Mouse (Mus musculus) hindbrain, embryonic 15.5 days (tissue): Measurements from ENCODE around the gene Sh3d21. TPM values are rescaled to one million over a fixed set of nuclear protein-coding genes. Genes with fewer than 3 reads are reported as not detected.

Source experiments
- ATAC-seq: fragments of 200-750 bp; cut with Nextera tagmentation; 2 replicates; pipeline ENCODE4 v1.8.0; 2017; ENCODE audit warnings: low read depth, moderate number of reproducible peaks, moderate TSS enrichment; ENCODE audit not compliant: low FRiP score
- H3K27ac ChIP-seq: fragments of 300-500 bp; sonication (generic); replicated peaks from 2 replicates; pipeline ENCODE4 v1.5.1; 2015; ENCODE audit warnings: mild to moderate bottlenecking, inconsistent platforms
- H3K27me3 ChIP-seq: fragments of 300-500 bp; sonication (generic); 2 replicates; pipeline ENCODE4 v1.6.1; 2015; ENCODE audit warnings: control low read depth, inconsistent platforms
- H3K36me3 ChIP-seq: fragments of 300-500 bp; sonication (generic); 2 replicates; pipeline ENCODE4 v1.6.1; 2015; ENCODE audit warnings: control low read depth, inconsistent platforms
- H3K4me1 ChIP-seq: fragments of 300-500 bp; sonication (generic); replicated peaks from 2 replicates; pipeline ENCODE4 v1.6.1; 2015; ENCODE audit warnings: control low read depth, inconsistent platforms
- H3K4me2 ChIP-seq: fragments of 300-500 bp; sonication (generic); 2 replicates; pipeline ENCODE4 v1.6.1; 2015; ENCODE audit warnings: moderate library complexity, mild to moderate bottlenecking, inconsistent platforms
- H3K4me3 ChIP-seq: fragments of 300-500 bp; sonication (generic); 2 replicates; pipeline ENCODE4 v1.5.1; 2015; ENCODE audit warnings: mild to moderate bottlenecking, inconsistent platforms
- H3K9ac ChIP-seq: fragments of 300-500 bp; sonication (generic); 2 replicates; pipeline ENCODE4 v1.6.1; 2015; ENCODE audit warnings: inconsistent platforms
- H3K9me3 ChIP-seq: fragments of 300-500 bp; sonication (generic); 2 replicates; pipeline ENCODE4 v1.6.1; 2016; ENCODE audit warnings: control low read depth, inconsistent platforms
- WGBS: fragments of 180-500 bp; shearing (Covaris S2); methylation state at CpG from one replicate; pipeline ENCODE4 v1.1.7; 2015; 5-methylcytosine and 5-hydroxymethylcytosine counted together
- polyA plus RNA-seq: library from polyadenylated mRNA; unstranded; fragments of >200 nt; fragmentation: Nextera tagmentation; extraction: Ambion mirVana; gene quantifications from 2 replicates; pipeline ENCODE4 v1.2.1, GENCODE M21; 2015

Sh3d21 gene
- polyA plus RNA-seq, 1 experiment from 2014 or later = 2.0 TPM

DNA sequence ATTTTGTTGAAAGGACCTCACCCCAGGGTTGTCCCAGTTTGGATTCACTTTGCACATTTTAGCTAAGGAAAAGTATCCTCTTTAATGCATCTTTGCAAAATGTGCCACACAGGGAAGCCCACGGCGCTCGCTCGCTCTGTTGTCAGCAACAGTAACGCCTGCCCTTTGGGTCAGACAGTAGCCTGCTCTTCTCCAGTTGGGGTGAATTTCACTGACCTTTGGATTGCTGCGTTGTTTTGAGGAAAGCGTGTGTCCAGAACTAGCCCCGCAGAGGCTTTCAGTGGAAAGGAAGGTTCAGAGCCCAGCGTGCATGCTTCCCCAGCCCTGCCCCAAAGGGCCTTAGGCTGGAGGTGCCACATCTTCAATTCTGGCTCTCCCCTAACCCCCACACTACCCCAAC lies 47.9 kb downstream of the Sh3d21 start:
- Histone ChIP-seq H3K36me3 (no peaks in the 10 kb centered on the region), H3K9me3 (no peaks in the 10 kb centered on the region), H3K27ac (no peak overlapping the region), H3K27me3 (no peaks in the 10 kb centered on the region), H3K4me2 (no peak overlapping the region), H3K4me3 (no peak overlapping the region), H3K4me1 (peaks cover 53% of the 10 kb centered on the region), H3K9ac (no peak overlapping the region)
- 82% methylated on average over 9 of the region's 9 CpGs for WGBS
- no peak for ATAC-seq

DNA sequence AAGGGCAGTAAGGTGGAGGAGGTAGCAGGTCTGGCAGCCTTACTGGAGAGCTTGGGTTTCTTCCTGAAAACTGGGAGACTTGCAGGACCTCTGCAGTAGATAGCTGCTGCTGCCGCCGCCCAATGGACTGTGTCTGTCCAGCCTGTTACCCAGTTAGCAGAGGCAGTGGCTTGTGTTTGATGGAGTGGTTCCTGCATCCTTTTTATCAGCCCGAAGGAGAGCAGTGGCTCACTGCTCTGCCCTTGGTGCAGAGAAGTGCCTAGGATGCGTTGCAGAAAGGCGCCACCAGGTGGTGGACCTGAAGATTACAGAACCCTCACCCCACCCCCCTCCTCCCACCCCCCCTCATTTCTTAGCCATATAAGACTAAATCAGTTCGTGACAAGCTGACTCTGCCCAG lies 49.3 kb downstream of the Sh3d21 start:
- peaks cover 64% of the 10 kb centered on the region for H3K4me1 ChIP-seq
- 21% methylated on average over 6 of the region's 6 CpGs for WGBS
- no peaks in the 10 kb centered on the region for H3K36me3 ChIP-seq
- H3K27ac ChIP-seq = no peak overlapping the region
- H3K27me3 ChIP-seq = no peaks in the 10 kb centered on the region
- no peak overlapping the region for H3K4me2 ChIP-seq
- H3K4me3 ChIP-seq = no peak overlapping the region
- no peaks in the 10 kb centered on the region for H3K9me3 ChIP-seq
- no peak overlapping the region for H3K9ac ChIP-seq
- no peak for ATAC-seq

DNA sequence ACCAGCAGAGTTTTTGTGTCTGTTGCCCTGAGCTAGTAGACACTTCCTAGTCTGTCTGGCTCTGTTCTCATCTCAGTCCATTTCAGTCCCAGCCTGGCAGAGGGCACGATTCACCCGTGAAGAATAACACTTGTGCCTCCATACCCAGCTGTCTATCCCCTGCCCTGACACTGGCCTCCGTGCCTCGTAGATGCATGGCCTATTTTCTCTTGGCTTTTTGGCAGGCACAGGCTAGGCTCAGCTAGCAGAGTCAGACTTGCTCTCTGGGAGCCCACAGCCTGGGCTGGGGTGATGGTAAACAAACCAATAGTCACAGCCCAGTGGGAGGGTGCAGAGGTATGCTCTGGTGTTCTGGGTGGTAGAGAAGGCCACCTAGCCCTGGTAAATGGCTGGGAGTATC lies 50.0 kb downstream of the Sh3d21 start:
- Histone ChIP-seq H3K9ac (no peak overlapping the region), H3K27ac (no peak overlapping the region), H3K9me3 (no peaks in the 10 kb centered on the region), H3K36me3 (no peaks in the 10 kb centered on the region), H3K27me3 (no peaks in the 10 kb centered on the region), H3K4me3 (no peak overlapping the region), H3K4me2 (no peak overlapping the region), H3K4me1 (peaks cover 67% of the 10 kb centered on the region)
- WGBS = 51% methylated on average over 4 of the region's 4 CpGs
- ATAC-seq = no peak

DNA sequence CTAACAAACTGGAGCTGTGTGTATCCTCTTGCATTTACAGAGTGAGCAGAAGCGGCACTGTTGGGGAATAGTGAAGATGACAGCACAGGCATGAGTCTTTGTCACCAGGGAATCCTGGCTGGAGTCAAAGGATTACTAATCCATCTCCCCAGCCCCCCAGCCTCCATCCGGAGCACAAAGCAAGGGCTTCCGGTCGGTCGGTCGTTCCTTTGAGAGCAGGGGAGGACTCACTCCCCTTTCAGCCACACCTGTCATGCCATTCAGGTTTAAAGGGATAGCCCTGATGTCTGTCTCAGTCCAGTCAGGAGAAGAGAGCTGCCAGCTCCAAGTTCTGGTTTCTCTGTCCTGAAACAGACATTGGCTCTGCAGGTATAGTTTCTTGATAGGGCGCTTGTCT lies 52.1 kb downstream of the Sh3d21 start:
- ATAC-seq = no peak
- Histone ChIP-seq H3K4me3 (no peak overlapping the region), H3K9ac (peak overlapping the region; percentile 15; the same call in 1 of the 2 replicates), H3K27ac (peak overlapping the region; percentile 70), H3K27me3 (no peaks in the 10 kb centered on the region), H3K4me2 (peak overlapping the region; percentile 14; the same call in 1 of the 2 replicates), H3K4me1 (peaks cover 74% of the 10 kb centered on the region), H3K36me3 (no peaks in the 10 kb centered on the region), H3K9me3 (no peaks in the 10 kb centered on the region)
- 22% methylated on average over 7 of the region's 7 CpGs for WGBS

DNA sequence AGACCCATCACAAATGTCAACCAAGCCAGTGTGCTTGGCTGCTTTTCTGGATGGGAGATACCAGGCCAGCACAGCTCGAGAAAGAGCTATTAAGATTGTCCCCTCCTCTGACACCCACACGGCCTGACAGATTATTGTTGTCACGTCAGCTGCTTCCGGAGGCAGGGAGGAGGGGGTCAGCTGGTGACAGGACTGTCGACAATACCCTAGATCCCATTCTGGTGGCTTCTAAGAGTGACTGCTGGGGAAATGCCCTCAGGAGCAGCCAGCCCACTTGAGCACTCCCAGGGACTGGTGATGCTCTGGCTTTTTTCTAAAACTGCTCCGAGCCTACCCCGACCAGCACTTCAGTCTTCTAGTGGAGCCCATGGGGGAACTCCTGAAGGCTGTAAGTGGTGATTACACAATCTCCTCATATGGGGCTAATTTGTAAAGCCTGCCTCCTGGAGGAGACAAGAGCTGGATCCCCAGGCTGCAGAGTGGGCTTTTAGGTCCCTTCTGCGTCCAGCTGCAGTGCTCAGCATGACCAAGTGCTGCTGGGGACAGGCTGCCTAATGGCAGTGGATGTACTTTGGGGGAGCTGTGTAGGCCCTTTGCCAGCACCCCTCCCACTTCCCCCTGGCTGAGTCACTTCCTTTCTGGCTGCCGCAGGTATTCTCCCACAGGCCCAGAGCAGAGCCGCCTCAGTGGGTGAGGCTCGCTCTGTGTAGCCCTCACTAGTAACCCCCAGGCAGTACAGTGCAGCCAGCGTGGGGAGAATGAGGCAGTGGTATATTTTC lies 52.7 kb downstream of the Sh3d21 start:
- peak overlapping the region; percentile 14; the same call in 1 of the 2 replicates for H3K4me2 ChIP-seq
- H3K4me1 ChIP-seq = peaks cover 74% of the 10 kb centered on the region

DNA sequence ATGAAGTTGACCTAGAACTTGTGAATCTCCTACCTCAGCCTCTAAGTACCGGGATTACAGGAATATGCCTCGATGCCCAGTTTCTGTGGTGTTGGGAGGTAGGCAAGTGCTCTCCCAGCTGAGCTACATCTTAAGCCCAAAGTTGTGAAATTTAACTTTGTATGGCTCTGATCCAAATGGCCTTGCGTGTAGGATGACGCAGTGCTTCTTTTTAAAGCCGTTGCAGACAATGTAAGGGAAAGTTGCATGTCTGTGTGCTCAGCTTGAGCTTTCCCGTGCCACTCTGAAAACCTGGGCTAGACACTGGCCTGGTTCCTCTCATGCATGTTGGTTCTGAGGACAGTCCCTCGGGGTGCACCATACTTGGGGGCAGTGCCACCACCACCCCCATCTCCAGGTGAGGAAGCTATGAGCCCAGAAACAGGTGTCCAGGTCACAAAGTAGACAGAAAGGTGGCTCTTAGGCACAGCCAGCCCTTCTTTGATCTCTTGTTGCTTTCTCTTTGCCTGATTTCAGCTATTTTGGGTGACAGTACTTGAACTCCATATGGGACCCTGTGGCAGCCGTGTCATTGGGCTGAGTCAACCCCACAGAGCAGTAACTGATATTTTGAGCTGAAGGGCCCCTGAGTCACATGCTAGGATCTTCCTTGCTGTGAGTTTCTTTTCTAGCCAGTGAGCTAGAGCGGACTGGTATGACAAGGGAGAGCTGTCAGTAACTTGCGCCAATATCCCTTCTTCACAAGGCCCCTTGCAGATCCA lies 53.5 kb downstream of the Sh3d21 start:
- WGBS = 77% methylated on average over 10 of the region's 10 CpGs
- no peaks in the 10 kb centered on the region for H3K36me3 ChIP-seq
- H3K4me1 ChIP-seq = peaks cover 78% of the 10 kb centered on the region
- no peaks in the 10 kb centered on the region for H3K27me3 ChIP-seq
- H3K9me3 ChIP-seq = no peaks in the 10 kb centered on the region
- no peak for ATAC-seq
- H3K27ac ChIP-seq = peak overlapping the region; percentile 70
- H3K9ac ChIP-seq = 0 out of 2 replicates have a peak overlapping the region, but pooled peaks have one; percentile 15
- H3K4me3 ChIP-seq = no peak overlapping the region
- H3K4me2 ChIP-seq = 0 out of 2 replicates have a peak overlapping the region, but pooled peaks have one; percentile 14

More for the DNA sequence above, 52.7 kb downstream of the Sh3d21 start:
- 7% methylated on average over 12 of the region's 12 CpGs for WGBS
- H3K27me3 ChIP-seq = no peaks in the 10 kb centered on the region
- H3K9ac ChIP-seq = peak overlapping the region; percentile 15
- no peaks in the 10 kb centered on the region for H3K36me3 ChIP-seq
- peak; percentile 50; the same call in 1 of the 2 replicates for ATAC-seq
- H3K27ac ChIP-seq = peak overlapping the region; percentile 70
- H3K4me3 ChIP-seq = no peak overlapping the region
- no peaks in the 10 kb centered on the region for H3K9me3 ChIP-seq

DNA sequence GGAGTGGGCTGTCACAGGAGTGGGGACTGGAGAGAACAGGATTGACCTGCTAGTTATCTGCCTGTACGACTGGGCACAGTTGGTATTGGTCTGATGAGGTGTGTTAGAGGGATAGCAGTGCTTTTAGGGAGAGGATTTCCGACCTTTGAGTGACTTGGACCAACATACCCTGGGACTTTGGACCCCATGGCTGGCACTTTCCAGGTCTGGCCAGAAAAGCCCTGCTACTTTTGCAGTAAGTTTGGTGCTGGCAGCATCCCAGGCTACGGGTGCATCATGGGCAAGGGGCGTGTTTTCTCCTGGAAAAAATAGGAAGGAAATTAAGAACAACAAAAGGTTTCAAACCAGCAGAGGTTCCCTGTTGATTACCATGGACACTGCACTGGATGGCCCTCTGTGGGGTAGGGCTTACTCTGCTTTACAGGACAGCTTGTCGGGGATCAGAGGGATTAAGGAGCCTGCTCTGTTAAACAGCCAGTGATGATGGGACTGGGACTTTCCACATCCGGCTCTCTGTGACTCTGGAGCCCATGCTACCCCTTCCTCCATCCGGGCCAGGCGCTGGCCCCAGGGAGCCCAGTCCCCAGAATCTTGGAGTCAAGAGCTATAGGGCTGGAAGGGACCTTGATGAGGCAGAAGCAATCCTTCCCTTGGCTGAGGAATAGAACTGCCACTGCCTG lies 55.1 kb downstream of the Sh3d21 start:
- WGBS = 51% methylated on average over 8 of the region's 8 CpGs

DNA sequence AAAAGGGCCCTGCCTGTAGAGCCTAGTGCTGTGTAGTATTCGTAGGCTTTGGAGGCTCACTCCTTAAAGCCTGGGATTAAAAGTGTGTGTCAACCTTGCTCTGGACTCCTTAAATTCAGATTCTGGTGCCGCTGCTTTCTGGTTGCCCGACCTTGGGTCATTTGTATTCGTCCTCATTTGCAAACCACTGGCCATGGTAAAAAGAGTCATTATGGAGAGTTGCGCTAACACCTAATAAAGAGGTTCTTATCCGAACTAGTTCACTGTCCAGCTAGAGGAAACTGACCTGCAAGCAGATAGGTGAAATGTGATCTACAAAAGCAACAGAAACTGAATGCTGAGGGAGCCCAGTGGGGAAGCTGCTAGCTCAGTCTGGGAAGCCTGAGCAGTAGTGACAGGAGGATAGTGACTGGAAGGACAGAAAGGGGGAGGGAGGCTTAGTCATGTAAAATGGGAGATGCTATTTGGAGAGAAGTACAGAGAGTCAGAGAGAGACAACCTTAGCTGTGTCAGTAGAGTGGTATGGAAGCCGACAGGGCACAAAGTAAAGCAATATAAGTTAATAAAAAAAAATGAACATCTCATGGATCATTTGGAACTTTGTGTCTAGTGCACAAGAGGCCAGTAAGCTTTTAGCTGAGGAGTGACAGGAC lies 58.0 kb downstream of the Sh3d21 start:
- no peaks in the 10 kb centered on the region for H3K27me3 ChIP-seq
- no peak overlapping the region for H3K27ac ChIP-seq
- H3K4me1 ChIP-seq = peaks cover 74% of the 10 kb centered on the region
- peak overlapping the region; percentile 89 for H3K9ac ChIP-seq
- no peaks in the 10 kb centered on the region for H3K36me3 ChIP-seq
- 50% methylated on average over 7 of the region's 7 CpGs for WGBS
- H3K4me3 ChIP-seq = peak overlapping the region; percentile 96
- H3K9me3 ChIP-seq = no peaks in the 10 kb centered on the region
- no peak for ATAC-seq
- H3K4me2 ChIP-seq = peak overlapping the region; percentile 93

More for the DNA sequence above, 55.1 kb downstream of the Sh3d21 start:
- H3K9ac ChIP-seq = no peak overlapping the region
- H3K4me1 ChIP-seq = peaks cover 74% of the 10 kb centered on the region
- no peaks in the 10 kb centered on the region for H3K9me3 ChIP-seq
- no peak for ATAC-seq
- no peak overlapping the region for H3K4me2 ChIP-seq
- H3K27ac ChIP-seq = 0 out of 2 replicates have a peak overlapping the region, but pooled peaks have one; percentile 27
- no peak overlapping the region for H3K4me3 ChIP-seq
- H3K27me3 ChIP-seq = no peaks in the 10 kb centered on the region
- H3K36me3 ChIP-seq = no peaks in the 10 kb centered on the region

DNA sequence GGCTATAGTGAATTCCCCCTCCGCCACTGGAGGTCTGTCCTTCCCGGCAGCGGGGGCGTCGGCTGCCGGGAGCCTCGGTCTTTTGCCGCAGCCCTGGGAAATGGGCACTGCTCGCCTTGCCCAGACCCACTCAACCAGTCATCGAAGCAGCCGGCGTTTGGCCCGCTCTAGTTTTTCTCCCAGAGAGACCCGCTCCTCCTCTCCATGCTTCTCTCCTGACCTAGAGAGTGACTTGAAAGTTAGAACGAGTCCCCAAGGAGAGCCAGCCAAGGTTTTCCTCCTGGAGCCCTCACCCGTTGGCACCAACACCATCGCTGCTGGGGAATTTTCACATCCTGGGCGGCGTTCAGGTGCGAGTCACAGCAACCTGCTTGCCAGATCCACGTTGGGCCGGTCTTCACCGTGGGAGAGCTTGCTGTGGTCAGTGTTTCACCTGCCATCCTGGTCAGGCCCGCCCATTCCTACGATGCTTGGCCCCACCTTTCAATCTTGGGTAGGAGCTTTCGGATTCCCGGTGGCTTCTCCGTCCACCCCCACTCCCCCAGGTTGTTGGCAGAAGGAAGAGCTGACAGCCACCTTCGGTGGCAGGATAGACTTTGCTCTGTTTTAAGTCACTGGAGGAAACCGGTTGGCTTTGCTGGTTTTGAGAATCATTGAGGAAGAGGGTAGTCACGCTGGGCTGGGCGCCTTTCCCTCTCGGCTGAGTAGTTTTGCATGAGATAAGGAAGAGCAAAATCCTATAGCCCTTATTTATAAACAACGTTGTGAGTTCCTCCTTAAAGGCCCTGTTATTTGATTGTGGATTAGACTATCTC lies 58.8 kb downstream of the Sh3d21 start:
- Histone ChIP-seq H3K36me3 (no peaks in the 10 kb centered on the region), H3K4me3 (peak overlapping the region; percentile 96), H3K27me3 (no peaks in the 10 kb centered on the region), H3K27ac (peak overlapping the region; percentile 83), H3K4me2 (peak overlapping the region; percentile 93), H3K9ac (peak overlapping the region; percentile 89), H3K4me1 (peaks cover 70% of the 10 kb centered on the region), H3K9me3 (no peaks in the 10 kb centered on the region)
- 3% methylated on average over 33 of the region's 34 CpGs for WGBS
- ATAC-seq = peak; percentile 35

DNA sequence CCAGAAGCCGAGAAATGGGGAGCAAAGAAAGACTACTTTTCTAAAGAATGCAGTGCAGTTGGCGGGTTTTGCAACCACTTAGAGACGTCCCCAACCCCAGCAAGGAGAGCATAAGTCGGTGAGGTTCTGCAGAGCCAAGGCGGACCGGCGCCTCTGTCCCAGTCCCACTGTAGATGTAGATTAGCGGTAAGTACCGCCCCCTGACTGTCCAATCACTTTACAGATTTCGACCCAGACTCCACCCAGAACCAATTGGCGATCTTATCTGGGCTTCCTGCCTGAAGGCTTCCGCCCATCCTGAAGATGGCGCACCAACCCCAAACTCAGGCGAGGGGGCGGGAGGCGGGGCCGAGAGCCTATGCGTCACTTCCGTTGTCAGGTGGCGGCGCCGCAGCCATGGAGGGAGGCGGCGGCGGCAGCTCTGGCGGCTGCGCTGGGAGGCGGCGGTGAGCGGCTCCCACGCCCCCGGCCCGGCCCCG lies 59.7 kb downstream of the Sh3d21 start, which contains the start of gene Stk40:
Gene Stk40, plus strand, starts transcription at position 368 of the 479 bp plus-strand sequence.
- Histone ChIP-seq H3K9ac (peak within 1 kb of the TSS; percentile 89), H3K27ac (peak within 1 kb of the TSS; percentile 87), H3K4me3 (peak within 1 kb of the TSS; percentile 96), H3K27me3 (no peaks in the 10 kb centered on the region), H3K9me3 (no peaks in the 10 kb centered on the region), H3K36me3 (no peaks in the 10 kb centered on the region), H3K4me2 (peak within 1 kb of the TSS; percentile 93), H3K4me1 (peaks cover 63% of the 10 kb centered on the region)
- peak; percentile 95 for ATAC-seq
- WGBS = 1% methylated on average over 34 of the region's 34 CpGs
